Mouse (Mus musculus) small intestine, adult 2 months (tissue): ENCODE data around the gene Odc1.

ENCODE experiments used
- CTCF ChIP-seq: fragments of 200-500 bp; IDR thresholded peaks from 2 replicates; pipeline ENCODE4 v1.5.1; 2012; ENCODE audit warnings: low read depth, mild to moderate bottlenecking, control low read depth, inconsistent platforms, low read length, moderate library complexity, mixed read lengths; ENCODE audit not compliant: insufficient replicate concordance, insufficient read length; ENCODE audit errors: extremely low read depth
- POLR2A ChIP-seq: fragments of 200-500 bp; IDR thresholded peaks from 2 replicates; pipeline ENCODE4 v1.6.1; 2012; ENCODE audit warnings: low read depth, mild to moderate bottlenecking, control low read depth, inconsistent platforms, low read length, moderate library complexity

DNA sequence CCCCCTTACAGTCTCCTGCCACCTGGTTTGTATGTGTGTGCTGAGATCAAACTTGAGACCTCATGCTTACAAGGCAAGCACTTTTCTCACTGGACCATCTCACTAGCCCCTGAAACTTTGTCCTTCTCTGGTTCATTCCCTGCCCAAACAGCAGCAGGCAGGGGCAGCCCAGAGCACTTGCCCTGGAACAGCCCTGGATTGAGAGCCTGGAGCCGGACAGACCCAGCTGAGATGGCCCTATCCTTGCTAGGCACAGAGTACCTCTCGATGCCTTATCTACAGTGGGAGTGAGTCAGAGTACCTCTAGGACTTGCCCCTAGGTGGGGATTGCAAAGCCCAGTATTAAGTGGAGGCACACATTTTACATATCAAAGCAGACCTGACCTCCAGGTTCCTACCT lies 8.4 kb downstream of the Odc1 start:
- no peak for TF ChIP-seq CTCF
- TF ChIP-seq POLR2A = no peak
